Mouse (Mus musculus) gastrocnemius, adult 18-20 months (tissue): ENCODE measurements around the gene Atp6v1fnb. TPM values are rescaled to one million over a fixed set of nuclear protein-coding genes. Genes with fewer than 3 reads are reported as not detected.
A peak's percentile ranks its signal among the peaks of the same experiment; 100 is the strongest.

Source experiments
- DNase-seq: peaks from one replicate; pipeline ENCODE4 v3.0.0; 2021; ENCODE audit warnings: low spot score
- total RNA-seq, 2 experiments: library from RNA; stranded (reverse); gene quantifications; 2 replicates each; pipeline ENCODE4 v1.2.3; 2021

The Atp6v1fnb gene
- total RNA-seq, 2 experiments from 2014 or later = 0.37 TPM; not detected in 1

GRCm38 (mm10) chr6:29463388-29463787 is 7.8 kb upstream of the Atp6v1fnb start:
- no peak for DNase-seq

GRCm38 (mm10) chr6:29467583-29468354 is 3.5 kb upstream of the Atp6v1fnb start, which contains the start of gene Atp6v1f:
Gene Atp6v1f (plus strand): TSS chr6:29467718.
- DNase-seq = peak; percentile 91

- DNase-seq = no peak
Observed at GRCm38 (mm10) chr6:29468851-29469250, 2.4 kb upstream of the Atp6v1fnb start.

- peak; percentile 63 for DNase-seq
Observed at GRCm38 (mm10) chr6:29473941-29474691, 2.9 kb downstream of the Atp6v1fnb start.

GRCm38 (mm10) chr6:29474736-29475135 is 3.5 kb downstream of the Atp6v1fnb start:
- no peak for DNase-seq

- no peak for DNase-seq
Observed at GRCm38 (mm10) chr6:29482691-29483090, 11.5 kb downstream of the Atp6v1fnb start.

- peak; percentile 67 for DNase-seq
Observed at GRCm38 (mm10) chr6:29484716-29485559, 13.7 kb downstream of the Atp6v1fnb start.

GRCm38 (mm10) chr6:29485951-29486350 is 14.7 kb downstream of the Atp6v1fnb start:
- no peak for DNase-seq

- peak; percentile 37 for DNase-seq
Observed at GRCm38 (mm10) chr6:29494101-29494500, 22.9 kb downstream of the Atp6v1fnb start.

GRCm38 (mm10) chr6:29496270-29496669 is 25.0 kb downstream of the Atp6v1fnb start:
- DNase-seq = no peak

GRCm38 (mm10) chr6:29497791-29498190 is 26.6 kb downstream of the Atp6v1fnb start:
- DNase-seq = no peak

- DNase-seq = no peak
Observed at GRCm38 (mm10) chr6:29500177-29500576, 28.9 kb downstream of the Atp6v1fnb start.

- DNase-seq = no peak
Observed at GRCm38 (mm10) chr6:29500810-29501209, 29.6 kb downstream of the Atp6v1fnb start.

- no peak for DNase-seq
Observed at GRCm38 (mm10) chr6:29501599-29501998, 30.4 kb downstream of the Atp6v1fnb start.

GRCm38 (mm10) chr6:29505493-29505892 is 34.3 kb downstream of the Atp6v1fnb start:
- no peak for DNase-seq

- no peak for DNase-seq
Observed at GRCm38 (mm10) chr6:29506834-29507233, 35.6 kb downstream of the Atp6v1fnb start.

- no peak for DNase-seq
Observed at GRCm38 (mm10) chr6:29507447-29508309, 36.4 kb downstream of the Atp6v1fnb start, which contains the start of gene Kcp. Gene Kcp (minus strand): TSS chr6:29507952.

GRCm38 (mm10) chr6:29509086-29509485 is 37.8 kb downstream of the Atp6v1fnb start:
- DNase-seq = peak; percentile 55

- DNase-seq = no peak
Observed at GRCm38 (mm10) chr6:29513284-29513683, 42.0 kb downstream of the Atp6v1fnb start.

GRCm38 (mm10) chr6:29517139-29517538 is 45.9 kb downstream of the Atp6v1fnb start:
- DNase-seq = peak; percentile 77
